Mouse (Mus musculus): ENCODE results near the gene Cldn18.

The Cldn18 gene

GRCm38 (mm10) chr9:99685536-99686231 lies 31.4 kb downstream of the Cldn18 start:
- DNase-seq (ENCODE audit: extremely low spot score, low spot score) = no peak

DNA sequence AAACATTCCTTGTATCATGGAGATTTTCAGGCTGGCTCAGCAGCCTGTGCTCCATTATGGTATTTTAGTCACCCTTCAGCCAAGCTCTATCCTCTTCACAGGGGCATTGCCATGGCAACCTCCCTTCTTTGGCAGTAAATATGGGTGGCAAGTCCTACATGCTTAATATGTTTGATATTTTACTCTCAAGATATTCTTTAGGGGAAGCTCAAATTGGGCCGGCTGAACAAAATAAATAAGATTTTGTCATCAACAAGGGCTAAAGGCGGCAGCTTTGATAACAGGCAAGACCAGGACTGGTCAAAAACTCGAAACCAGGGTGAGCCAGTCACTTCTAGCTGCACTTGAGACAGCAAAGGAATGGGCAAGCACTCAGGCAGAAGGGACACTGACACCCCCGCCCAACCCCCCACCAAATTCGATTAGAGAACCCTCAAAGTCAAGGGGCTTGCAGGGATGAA lies 32.0 kb downstream of the Cldn18 start:
- no peak for DNase-seq (ENCODE audit: extremely low spot score, low spot score)

- DNase-seq (ENCODE audit: extremely low spot score, low spot score) = no peak
Measured at GRCm38 (mm10) chr9:99681980-99682570, 35.0 kb downstream of the Cldn18 start.

- no peak for DNase-seq (ENCODE audit: extremely low spot score, low spot score)
Measured at GRCm38 (mm10) chr9:99675714-99676113, 41.4 kb downstream of the Cldn18 start.

DNA sequence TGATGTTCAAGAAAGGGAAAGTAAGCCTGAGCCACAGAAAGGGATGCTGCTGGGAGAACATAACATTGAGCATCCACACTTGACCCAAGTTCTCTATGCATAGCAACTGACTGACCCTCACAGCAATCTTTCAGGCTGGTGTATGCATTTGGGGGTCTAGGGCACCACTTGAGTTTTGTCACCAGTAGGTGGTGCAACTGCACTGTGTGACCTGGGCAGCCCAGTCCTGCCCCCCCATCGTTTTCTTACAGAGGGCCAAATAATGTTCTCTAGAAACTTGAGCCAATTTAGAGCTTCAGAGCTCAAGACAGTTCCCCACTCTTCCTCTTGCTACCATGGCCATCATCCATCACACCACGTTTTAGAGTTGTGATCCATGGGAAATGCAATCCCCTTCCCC lies 45.5 kb downstream of the Cldn18 start:
- no peak for DNase-seq (ENCODE audit: extremely low spot score, low spot score)

GRCm38 (mm10) chr9:99667596-99667995 lies 49.5 kb downstream of the Cldn18 start:
- no peak for DNase-seq (ENCODE audit: extremely low spot score, low spot score)

DNA sequence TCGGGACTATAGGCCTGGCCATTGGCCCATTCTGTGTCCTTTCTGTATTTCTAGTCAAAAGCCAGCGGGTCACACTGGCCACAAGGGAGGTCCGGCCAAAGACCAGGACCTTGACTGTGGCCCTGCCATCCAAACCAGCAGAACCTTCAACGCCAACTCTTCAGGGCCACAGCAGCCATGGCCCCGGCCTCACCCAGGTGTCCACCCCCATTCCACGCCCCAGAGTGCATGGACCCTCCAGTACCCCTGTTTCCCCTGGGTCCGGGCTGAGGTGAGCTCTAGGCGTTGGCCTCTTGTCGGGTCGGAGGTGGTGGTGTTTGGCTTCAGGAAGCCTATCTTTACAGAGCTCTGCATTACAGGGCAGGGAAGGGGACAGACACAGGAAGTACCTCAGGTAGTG lies 54.2 kb downstream of the Cldn18 start:
- no peak for DNase-seq (ENCODE audit: extremely low spot score, low spot score)

GRCm38 (mm10) chr9:99662406-99662805 lies 54.7 kb downstream of the Cldn18 start:
- DNase-seq (ENCODE audit: extremely low spot score, low spot score) = peak; percentile 83

GRCm38 (mm10) chr9:99661606-99662166 lies 55.4 kb downstream of the Cldn18 start:
- no peak for DNase-seq (ENCODE audit: extremely low spot score, low spot score)

- no peak for DNase-seq (ENCODE audit: extremely low spot score, low spot score)
Measured at GRCm38 (mm10) chr9:99660756-99661155, 56.3 kb downstream of the Cldn18 start.

DNA sequence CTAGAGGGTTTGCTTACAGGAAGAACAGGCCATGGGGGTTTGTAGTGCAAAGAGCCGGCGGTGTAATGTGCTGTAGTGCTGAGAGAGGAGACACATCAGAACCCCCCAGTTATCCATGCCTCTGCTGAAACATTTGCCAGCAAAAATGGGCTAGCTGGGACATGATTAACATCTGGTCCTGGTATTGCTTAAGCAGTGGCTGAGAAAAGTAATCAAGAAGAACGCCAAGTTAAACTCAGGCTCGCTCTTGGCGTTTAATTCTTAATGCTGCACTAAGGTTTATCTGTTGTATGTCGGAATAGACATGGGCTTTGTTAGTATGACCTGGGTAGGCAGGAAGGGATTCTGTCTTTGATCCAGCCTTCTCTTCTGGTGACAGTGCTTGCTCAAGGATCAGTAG lies 71.0 kb downstream of the Cldn18 start:
- DNase-seq (ENCODE audit: extremely low spot score, low spot score) = no peak

- no peak for DNase-seq (ENCODE audit: extremely low spot score, low spot score)
Measured at GRCm38 (mm10) chr9:99645416-99645815, 71.7 kb downstream of the Cldn18 start.

DNA sequence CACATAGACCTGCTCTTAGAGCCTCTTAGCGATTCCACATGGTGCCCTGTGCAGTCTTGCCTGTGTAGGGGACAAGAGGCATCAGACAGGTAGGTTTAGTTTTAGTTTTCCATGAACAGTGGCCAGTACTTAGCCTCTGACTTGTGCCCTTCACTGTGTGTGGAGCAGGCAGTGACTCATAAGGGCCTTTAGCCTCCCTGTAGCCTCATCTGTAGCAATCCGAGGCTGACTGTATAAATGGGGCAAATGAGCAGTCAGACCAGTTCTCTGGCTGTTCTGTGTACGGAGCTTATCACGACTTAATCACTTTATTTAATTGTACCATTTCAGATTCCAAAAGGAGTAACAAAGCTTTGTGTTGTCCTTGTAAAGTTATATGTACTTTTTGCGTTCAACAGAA lies 77.1 kb downstream of the Cldn18 start:
- DNase-seq (ENCODE audit: extremely low spot score, low spot score) = no peak
